ENCODE assay signal across 18 mouse cellular contexts in the genomic region with DNA sequence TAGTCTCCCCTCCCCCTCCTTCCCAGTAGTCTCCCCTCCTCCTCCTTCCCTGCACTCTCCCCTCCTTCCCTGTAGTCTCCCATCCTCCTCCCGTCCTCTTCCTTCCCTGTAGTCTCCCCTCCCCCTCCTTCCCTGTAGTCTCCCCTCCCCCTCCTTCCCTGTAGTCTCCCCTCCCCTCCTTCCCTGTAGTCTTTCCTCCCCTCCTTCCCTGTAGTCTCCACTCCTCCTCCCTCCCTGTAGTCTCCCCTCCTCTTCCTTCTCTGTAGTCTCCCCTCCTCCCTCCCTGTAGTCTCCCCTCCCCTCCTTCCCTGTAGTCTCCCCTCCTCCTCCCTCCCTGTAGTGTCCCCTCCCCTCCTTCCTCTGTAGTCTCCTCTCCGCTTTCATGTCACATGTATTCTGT. TPM values are rescaled to one million over a fixed set of nuclear protein-coding genes. Genes with fewer than 3 reads are reported as not detected.
"Had no signal": no experiment of that assay in that cellular context is flagged by ENCODE, and none has a peak within 500 bp of the region (broad histone marks: within the 10 kb centered on the region; RNA-seq: fewer than 3 reads in every experiment).

No protein-coding gene starts in this region.

- H3K36me3 ChIP-seq: limb, embryonic 12.5 days; liver, embryonic 13.5 days; lung, embryonic 15.5 days; neural tube, embryonic 13.5 days had no signal

- DNase-seq: kidney, postnatal 25 days; liver; liver, embryonic 13.5 days; liver, postnatal 0 days; lung, postnatal 14 days; thymus, postnatal 4 days had no signal

- ATAC-seq: liver, postnatal 0 days had no signal

- H3K27ac ChIP-seq: left cerebral cortex, adult 2 months; limb, embryonic 12.5 days; liver, embryonic 13.5 days; lung, embryonic 15.5 days; macrophage; neural tube, embryonic 13.5 days; stomach, postnatal 0 days had no signal

- H3K4me2 ChIP-seq: limb, embryonic 12.5 days; liver, embryonic 13.5 days; lung, embryonic 15.5 days; midbrain, embryonic 11.5 days; neural tube, embryonic 13.5 days had no signal

- H3K9ac ChIP-seq: limb, embryonic 12.5 days; liver, embryonic 13.5 days; liver, postnatal 0 days; lung, embryonic 15.5 days; neural tube, embryonic 13.5 days had no signal

- H3K4me3 ChIP-seq: left cerebral cortex, adult 2 months; limb, embryonic 12.5 days; liver, embryonic 13.5 days; lung, embryonic 15.5 days; megakaryocyte, embryonic 14.5 days; neural tube, embryonic 13.5 days had no signal

- H3K9me3 ChIP-seq: limb, embryonic 12.5 days; liver, embryonic 13.5 days; lung, embryonic 15.5 days; megakaryocyte, embryonic 14.5 days; neural tube, embryonic 13.5 days had no signal

- H3K27me3 ChIP-seq: limb, embryonic 12.5 days; liver, embryonic 13.5 days; lung, embryonic 15.5 days; megakaryocyte, embryonic 14.5 days; neural tube, embryonic 13.5 days had no signal

- H3K4me1 ChIP-seq: limb, embryonic 12.5 days; liver, embryonic 13.5 days; lung, embryonic 15.5 days; megakaryocyte, embryonic 14.5 days; neural tube, embryonic 13.5 days had no signal

RNA-seq across cellular contexts. Expression of a gene that starts 18.7 kb away (rescaled TPM):
- total RNA-seq: layer of hippocampus, postnatal 25 days; left cerebral cortex, adult 2 months; left cerebral cortex, postnatal 25 days; monocyte, adult 5-6 weeks had no signal
- polyA plus RNA-seq: kidney, embryonic 16.5 days; limb, embryonic 12.5 days; lung, embryonic 15.5 days; macrophage; midbrain, embryonic 11.5 days; neural tube, embryonic 13.5 days had no signal

RNA-seq across cellular contexts. Expression of a gene that starts 38.8 kb away (rescaled TPM):
- total RNA-seq: monocyte, adult 5-6 weeks had no signal
